Mouse (Mus musculus) frontal cortex, adult 2 months (tissue): Measurements from ENCODE around the gene Spata1. TPM values are rescaled to one million over a fixed set of nuclear protein-coding genes. Genes with fewer than 3 reads are reported as not detected.
A peak's percentile ranks its signal among the peaks of the same experiment; 100 is the strongest.
"Not testable (repeated sequence)": the region's sequence is repeated elsewhere in the genome, so short reads cannot be mapped to it uniquely, and the experiment has no call there.

Source experiments
- DNase-seq, 2 experiments: peaks; one replicate each; pipeline ENCODE4 v3.0.0; 2022; ENCODE audit warnings: low spot score in 1 of 2; ENCODE audit errors: extremely low spot score in 1 of 2
- polyA plus RNA-seq: library from polyadenylated mRNA; depleted of rRNA; stranded (reverse); fragments of >200 nt; gene quantifications from 2 replicates; pipeline ENCODE4 v1.2.3, GENCODE M21; 2012

Gene Spata1
- polyA plus RNA-seq, 1 experiment: 4.7 TPM

DNA sequence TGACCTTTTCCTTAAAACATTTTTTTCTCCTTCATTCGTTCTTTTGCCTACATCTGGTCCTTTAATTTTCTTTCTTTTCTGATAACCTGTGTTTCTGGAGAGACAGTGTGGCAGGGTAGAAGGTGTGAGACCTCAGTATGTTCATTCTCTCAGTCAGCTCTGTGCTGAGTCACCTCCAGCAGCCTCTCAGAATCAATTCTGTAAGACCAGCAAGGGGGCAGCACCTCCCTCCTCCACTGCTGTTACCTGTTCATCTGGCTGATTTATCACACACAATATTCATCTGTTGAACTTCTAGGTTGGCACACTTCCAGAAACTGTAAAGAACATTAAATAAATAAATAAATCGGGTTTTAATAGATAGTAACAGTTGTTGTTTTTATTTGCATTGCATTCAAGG, 36.6 kb downstream of the Spata1 start:
- no peak for DNase-seq

DNA sequence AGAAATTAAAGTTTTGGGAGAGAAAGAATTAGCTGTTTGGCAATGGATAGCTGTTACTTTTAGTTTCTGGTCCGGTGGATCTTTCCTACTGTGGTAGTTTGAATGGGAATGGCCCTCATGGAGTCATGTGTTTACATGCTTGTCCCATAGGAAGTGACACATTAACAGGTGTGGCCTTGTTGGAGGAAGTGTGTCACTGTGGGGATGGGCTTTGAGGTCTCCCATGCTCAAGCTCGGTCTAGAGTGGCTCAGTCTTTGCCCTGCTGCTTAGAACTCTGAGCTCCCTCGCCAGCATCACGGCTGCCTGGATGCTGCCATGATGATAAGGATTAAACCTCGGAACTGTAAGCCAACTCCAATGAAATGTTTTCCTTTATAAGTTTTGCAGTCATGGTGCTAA, 48.2 kb downstream of the Spata1 start:
- no peak for DNase-seq

GRCm38 (mm10) chr3:146450371-146450841, 49.1 kb downstream of the Spata1 start:
- peak; percentile 84 to 94 for DNase-seq

GRCm38 (mm10) chr3:146449745-146450250, 49.8 kb downstream of the Spata1 start, which contains the start of gene Ctbs:
Ctbs (plus strand) TSS chr3:146449795.
- no peak for DNase-seq

- DNase-seq: no peak
These were observed 50.6 kb downstream of the Spata1 start for GRCm38 (mm10) chr3:146448969-146449368.

DNA sequence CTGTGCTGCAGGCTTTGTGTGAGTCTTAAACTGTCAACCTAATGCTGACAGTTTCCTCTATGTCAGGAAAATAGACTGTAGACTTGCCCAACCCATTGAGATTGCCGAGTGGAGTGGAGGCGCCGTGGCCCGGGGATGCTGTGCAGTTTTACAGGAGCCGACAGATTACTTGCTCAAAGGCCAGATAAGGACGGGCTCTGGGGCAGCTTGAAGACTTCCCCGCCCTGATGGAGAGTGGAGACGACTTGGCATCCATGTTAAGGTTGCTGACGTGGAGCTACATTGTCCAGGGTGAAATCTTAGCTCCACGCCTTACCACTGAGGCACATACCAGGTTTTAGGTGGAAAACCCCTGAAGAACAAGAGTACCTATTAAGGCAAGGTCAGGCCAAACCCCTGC, 51.2 kb downstream of the Spata1 start:
- DNase-seq: no peak

DNA sequence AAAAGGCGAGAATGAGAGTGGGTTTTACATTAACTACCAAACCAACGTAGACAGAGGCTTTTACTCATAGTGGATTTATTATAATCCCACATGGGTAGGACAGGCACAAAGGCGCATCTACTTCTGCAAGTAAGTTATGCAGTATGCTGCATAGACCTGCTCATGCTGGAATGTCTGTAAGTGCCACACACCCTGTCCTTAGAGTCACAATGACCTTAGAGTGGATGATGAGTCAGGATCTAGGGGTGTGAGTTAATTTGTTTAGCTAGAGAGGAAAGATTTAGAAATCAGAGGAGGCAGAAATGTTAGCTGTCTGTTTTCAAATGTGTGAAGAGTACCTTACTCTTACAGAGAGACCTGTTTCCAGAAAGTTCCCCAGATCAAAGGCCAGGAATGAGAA, 52.0 kb downstream of the Spata1 start:
- DNase-seq: no peak

GRCm38 (mm10) chr3:146447156-146447555, 52.4 kb downstream of the Spata1 start:
- DNase-seq: no peak

- no peak for DNase-seq
These were observed 54.7 kb downstream of the Spata1 start for GRCm38 (mm10) chr3:146444880-146445279.

DNA sequence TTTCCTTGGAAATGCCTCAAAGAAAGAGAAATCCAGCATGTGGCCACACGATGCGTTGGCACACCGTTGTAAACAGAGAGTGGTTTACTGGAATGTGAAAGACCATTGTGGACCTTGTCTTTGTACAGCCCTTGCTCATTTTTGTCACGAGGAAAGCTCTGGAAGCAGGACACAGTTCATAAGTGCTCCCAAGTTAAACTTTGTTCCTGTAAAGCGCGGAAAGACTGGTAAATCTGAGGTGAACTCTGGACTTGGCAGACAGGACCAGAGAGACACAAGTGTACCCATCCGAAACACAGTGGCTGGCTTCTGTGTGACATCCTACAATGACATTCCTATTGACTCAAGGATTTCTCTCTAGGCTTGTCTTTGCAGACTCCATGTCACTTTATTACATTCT, 56.2 kb downstream of the Spata1 start:
- DNase-seq: no peak

GRCm38 (mm10) chr3:146442936-146443335, 56.6 kb downstream of the Spata1 start:
- DNase-seq: no peak

DNA sequence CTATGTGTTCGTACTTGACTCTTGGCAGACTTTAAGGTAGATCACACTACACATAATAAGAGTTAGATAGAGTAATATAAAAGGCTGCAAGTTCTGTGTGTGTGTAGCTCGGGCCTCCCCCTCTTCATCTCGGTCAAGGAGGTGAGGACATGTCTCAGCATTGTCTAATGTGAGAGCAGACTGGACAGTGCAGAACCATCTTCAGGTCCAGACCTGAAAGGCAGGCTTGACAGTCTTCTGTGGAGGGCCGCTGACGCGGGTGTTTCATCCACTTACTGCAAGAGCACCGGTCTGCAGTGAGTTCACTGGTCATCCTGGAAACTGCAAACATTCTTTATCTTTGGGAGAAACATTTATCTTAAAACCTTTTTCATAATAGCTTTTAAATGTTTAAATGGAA, 57.1 kb downstream of the Spata1 start:
- no peak for DNase-seq

DNA sequence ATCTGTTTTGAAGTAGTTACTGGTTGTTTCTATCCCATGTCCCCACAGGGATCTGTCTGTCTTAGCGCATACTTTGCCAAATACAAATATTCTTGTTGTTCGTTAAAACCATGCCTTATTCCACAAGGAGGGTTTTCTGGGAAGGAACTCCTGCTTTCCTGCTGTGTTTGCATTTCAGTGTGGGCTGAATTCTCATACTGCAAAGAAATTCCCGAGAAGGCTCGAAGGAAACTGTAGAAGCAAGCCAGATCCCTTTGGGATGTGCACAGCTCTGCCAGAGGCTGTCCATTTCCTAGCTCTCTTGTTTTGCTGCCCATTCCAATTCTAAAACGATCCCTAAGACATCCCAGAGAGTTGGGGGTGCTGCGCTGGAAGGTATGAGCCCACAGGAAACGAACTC, 59.1 kb downstream of the Spata1 start:
- DNase-seq: no peak

DNA sequence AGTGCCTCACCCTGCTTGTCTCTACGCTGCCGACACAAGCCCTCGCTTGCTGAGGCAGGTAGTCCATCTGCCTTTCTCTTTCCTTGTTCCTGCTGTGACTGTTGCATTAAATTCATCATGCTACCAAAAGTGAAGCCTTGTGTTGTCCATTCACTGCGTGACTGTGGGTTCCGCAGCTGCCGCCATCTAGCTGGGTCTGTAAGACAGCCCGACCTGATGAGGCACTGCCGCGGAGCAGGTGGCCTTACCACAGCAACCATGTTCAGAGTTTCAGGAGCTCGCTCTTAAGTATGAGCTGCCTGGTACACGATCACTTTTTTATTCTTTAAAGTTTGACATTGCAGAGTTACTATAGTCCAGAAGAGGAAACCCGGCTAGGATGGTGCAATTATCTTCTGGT, 59.5 kb downstream of the Spata1 start:
- no peak for DNase-seq

GRCm38 (mm10) chr3:146436114-146436513, 63.4 kb downstream of the Spata1 start:
- no peak for DNase-seq

GRCm38 (mm10) chr3:146435533-146435932, 64.0 kb downstream of the Spata1 start:
- DNase-seq: no peak

DNA sequence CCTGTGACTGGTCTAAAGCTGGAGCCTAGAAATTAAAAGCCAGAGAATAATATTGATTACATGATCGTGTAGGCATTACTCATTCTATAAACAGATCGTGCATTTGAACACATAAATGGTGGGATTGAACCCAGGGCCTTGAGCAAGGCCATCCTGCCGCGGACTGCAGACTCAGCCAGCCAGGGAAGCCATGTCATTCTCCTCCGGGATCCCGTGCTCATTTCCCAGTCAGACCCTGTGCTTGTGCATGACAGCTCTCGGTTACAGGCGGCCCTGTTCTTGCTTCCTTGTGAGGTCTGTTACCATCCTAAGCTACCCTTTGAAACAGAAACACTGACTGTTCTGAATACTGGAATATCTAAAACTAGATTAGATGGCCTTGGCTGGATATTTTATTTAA, 64.9 kb downstream of the Spata1 start:
- DNase-seq: no peak

DNA sequence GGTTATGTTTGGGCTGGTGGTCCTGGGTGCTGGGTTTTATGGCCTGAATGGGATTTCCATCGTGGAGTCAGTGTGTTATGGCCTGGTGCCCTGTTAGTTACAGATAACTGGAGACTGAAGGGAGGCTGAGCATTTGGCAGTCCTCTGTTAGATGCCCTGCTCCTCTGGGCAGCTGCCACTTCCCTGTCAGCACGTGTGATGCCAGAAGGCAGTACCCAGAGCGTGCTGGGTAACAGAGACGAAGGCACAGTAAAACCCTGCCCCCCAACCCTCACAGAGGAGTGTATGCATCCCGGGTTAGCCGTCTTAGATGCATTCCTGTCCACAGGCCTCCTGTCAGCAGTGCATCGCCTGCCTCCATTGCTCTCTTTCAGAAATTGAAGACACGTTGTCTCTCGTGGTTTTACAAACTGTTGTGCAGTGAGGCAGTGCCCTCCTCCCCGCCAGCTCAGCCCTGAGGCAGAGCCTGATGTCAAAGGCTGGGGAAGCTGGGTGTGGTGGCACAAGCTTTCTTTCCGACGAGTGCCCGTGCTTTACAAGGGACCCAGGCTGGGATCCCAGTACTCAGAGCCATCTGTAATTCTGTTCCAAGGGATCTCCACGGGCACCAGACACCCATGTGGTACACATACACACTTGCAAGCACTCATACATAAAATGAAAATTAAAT, 65.7 kb downstream of the Spata1 start:
- DNase-seq: no peak

DNA sequence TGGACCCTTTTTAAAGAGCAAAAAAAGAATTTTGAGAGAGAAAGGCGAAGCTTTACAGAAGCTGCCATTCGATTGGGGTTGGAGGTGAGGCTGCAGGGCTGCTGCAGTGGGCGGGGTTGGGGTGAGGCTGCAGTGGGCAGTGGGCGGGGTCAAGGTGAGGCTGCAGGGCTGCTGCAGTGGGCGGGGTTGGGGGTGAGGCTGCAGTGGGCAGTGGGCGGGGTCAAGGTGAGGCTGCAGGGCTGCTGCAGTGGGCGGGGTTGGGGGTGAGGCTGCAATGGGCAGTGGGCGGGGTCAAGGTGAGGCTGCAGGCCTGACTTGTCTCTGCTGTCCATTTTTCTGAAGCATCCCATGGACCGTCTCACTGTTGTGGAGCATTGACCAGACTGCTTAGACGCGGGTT, 66.5 kb downstream of the Spata1 start:
- not testable (repeated sequence) for DNase-seq

DNA sequence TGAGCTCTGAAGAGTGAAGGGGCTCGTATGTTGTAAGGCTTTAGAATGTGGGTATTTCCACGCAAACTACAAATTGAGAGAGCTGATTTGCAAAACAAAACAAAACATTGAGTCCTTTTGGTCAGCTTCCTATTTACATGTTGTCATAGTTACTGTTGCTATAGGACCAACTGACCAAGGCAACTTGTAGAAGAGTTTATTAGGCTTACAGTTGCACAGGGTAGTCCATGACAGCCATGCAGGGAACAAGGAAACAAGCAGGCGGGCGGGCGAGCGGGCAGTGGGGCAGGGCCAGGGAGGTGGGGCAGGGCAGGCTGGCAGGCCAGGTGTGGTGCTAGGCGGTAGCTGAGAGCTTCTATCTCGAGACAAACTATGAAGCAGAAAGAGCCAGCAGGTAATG, 73.1 kb downstream of the Spata1 start:
- no peak for DNase-seq

DNA sequence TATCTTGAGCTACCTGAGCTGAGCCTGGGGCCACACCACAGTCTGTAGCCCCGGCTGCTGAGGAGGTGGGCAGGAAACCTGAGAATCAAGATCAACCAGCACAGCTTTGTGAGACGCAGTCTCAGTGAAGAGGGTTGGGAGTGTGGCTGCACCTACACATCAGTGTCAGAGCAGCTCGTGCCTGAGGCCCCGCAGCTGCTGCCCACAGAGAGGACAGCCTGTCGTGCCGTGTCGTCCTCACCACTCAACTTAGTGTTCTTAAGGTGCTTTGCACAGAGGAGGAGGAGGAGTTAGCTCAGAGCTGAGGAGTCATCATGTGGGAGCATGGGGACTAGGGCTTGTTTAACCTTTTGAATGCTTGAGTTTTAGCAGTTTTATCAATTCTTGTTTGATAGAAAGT, 73.7 kb downstream of the Spata1 start:
- no peak for DNase-seq

DNA sequence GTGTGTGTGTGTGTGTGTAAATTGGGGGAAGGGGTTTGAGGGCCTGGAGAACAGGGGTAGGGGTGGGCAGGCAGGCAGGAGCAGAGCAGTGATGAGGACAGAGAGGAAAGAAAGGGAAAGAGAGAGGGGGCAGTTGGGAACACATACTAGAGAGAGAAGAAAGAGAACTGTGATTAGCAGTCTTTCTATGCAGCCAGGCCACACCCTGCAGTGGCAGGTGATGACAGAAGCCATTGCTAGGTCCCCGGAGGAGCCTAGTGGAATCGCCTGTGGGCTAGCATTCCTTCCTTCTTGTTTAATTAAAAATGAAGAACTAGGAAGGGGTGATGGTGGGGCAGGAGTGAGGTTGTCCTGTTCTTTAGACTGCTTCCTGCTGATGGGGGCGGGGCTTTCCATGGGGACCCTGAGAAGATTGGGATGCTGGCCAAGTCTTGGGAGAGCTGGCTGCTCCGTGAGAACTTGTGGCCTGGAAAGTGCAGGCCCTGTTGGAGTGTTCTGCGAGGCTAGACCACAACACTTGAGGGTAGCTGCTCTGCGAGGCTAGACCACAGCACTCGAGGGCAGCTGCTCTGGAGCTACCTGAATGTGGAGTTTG, 75.2 kb downstream of the Spata1 start:
- DNase-seq: no peak
